Mouse (Mus musculus): ENCODE data around the gene Sccpdh.

Sccpdh gene

DNA sequence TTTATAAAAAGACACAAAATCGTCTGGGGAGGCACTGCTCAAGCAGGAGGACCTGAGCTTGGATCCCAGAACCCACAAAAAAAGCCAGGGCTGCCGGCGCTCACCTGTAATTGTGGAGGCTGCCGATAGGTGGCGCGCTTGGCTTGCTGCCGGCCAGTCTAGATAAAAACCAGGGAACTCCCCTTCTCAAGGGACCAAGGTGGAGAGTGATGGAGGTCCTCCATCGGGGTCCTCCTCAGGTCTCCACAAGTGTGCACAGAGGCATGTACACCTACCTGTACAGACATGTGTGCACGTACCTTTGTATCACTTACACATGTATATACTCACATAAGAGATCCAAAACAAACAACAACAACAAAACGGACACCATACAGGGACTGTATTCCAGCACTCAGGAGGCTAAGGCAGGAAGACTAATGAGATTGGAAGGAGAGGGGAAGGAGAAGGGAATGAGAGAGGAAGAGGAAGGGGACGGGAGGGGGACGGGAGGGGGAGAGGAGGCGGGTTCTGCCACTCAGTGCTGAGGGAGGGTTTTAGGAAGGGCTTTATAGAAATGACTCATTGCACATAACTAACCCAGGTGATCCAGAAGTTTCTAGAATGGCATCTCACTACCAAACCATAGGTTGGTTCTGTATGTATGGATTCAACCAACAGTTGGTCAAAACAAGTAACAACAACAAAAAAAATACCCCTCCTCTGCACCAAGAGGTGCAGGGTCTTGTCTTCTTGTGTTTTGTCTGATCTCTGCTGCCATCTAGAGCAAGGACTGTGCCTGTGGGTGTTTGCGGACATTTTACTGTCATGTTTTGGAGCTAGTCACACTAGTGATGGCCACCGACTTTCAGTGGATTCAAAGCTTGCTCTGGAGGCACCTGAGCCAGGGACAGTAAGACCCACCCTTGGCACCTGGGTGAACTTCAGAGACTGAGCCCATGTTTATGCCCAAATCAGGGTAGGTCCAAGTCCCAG is 66.8 kb downstream of the Sccpdh start:
- DNase-seq (ENCODE audit: low read depth): peak; percentile 61

DNA sequence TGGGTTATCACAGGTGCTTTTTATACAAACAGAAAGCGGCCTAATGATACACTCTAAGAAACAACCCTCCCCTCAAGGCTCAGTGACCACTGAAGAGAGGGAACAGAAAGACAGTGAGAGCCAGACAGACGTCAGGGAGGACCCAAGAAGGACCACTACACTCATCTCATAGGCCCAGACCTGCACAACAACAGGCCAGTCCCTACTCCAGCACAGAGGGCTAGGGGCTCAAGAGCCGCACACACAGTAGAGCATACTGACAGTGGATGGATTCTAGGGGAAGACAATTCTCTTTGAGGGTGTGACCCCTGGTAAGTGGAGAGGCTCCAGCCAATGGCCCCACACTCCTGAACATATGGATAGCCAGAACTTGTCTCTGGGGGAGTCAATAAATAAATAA is 68.5 kb downstream of the Sccpdh start:
- DNase-seq (ENCODE audit: low read depth): no peak
